Mouse (Mus musculus) adipose tissue, adult 10 weeks (tissue): Measurements from ENCODE around the gene 1810024B03Rik. TPM values are rescaled to one million over a fixed set of nuclear protein-coding genes. Genes with fewer than 3 reads are reported as not detected.

ENCODE experiments used
- polyA plus RNA-seq: library from polyadenylated mRNA; stranded (reverse); fragments of 350-450 nt; fragmentation: Illumina TruSeq; extraction: RNeasy Lipid Tissue Mini Kit (QIAGEN cat#74804); gene quantifications from one replicate; pipeline ENCODE4 v1.2.3, GENCODE M21; 2014; ENCODE audit warnings: low read depth, low replicate concordance

Gene 1810024B03Rik
- 3.2 TPM for polyA plus RNA-seq

GRCm38 (mm10) chr2:127207547-127208451 lies at the start of gene 1810024B03Rik, which contains the start of gene Snrnp200:
Gene 1810024B03Rik (minus strand): TSS chr2:127208280.
Gene Snrnp200 (plus strand): TSS chr2:127208386.

GRCm38 (mm10) chr2:127247592-127248333 lies 39.7 kb upstream of the 1810024B03Rik start, which contains the start of the genes Ciao1 and Tmem127:
Gene Ciao1 (minus strand): TSS chr2:127247816.
Gene Tmem127 (plus strand): TSS chr2:127247908.

GRCm38 (mm10) chr2:127143158-127144063 lies 64.7 kb downstream of the 1810024B03Rik start, which contains the start of gene Itpripl1:
Gene Itpripl1 (minus strand): TSS chr2:127143442.

Other genes starting within 250 kb of the 1810024B03Rik start
- 8.2 TPM for gene Ap4e1, start 199.6 kb downstream of the 1810024B03Rik start, polyA plus RNA-seq
- gene Blvra, start 137.6 kb downstream of the 1810024B03Rik start, polyA plus RNA-seq = 26.0 TPM
- gene Ncaph, start 74.3 kb downstream of the 1810024B03Rik start, polyA plus RNA-seq = 2.2 TPM
- gene Itpripl1, start 64.8 kb downstream of the 1810024B03Rik start, polyA plus RNA-seq = 9.2 TPM
- gene Snrnp200, start 106 bp upstream of the 1810024B03Rik start, polyA plus RNA-seq = 44.5 TPM
- gene Ciao1, start 39.5 kb upstream of the 1810024B03Rik start, polyA plus RNA-seq = 51.1 TPM
- 38.5 TPM for gene Tmem127, start 39.6 kb upstream of the 1810024B03Rik start, polyA plus RNA-seq
- 48.1 TPM for gene Stard7, start 61.9 kb upstream of the 1810024B03Rik start, polyA plus RNA-seq
- gene Dusp2, start 127.9 kb upstream of the 1810024B03Rik start, polyA plus RNA-seq = 1.4 TPM
- gene Astl, start 130.4 kb upstream of the 1810024B03Rik start, polyA plus RNA-seq = not detected
- 0.57 TPM for gene Adra2b, start 154.9 kb upstream of the 1810024B03Rik start, polyA plus RNA-seq
- gene Gpat2, start 216.9 kb upstream of the 1810024B03Rik start, polyA plus RNA-seq = 0.73 TPM
- 43.4 TPM for gene Fahd2a, start 236.3 kb upstream of the 1810024B03Rik start, polyA plus RNA-seq